Mouse (Mus musculus): ENCODE measurements around the gene Gm26620. TPM values are rescaled to one million over a fixed set of nuclear protein-coding genes. Genes with fewer than 3 reads are reported as not detected.

The Gm26620 gene
- polyA plus RNA-seq, 1 experiment from 2014 or later, result 0.66 TPM

- Histone ChIP-seq H3K9ac (no peak within 1 kb of the TSS), H3K36me3 (no peaks in the 10 kb centered on the region), H3K4me1 (replicated peaks) (no peaks in the 10 kb centered on the region), H3K4me2 (no peak within 1 kb of the TSS), H3K9me3 (no peaks in the 10 kb centered on the region), H3K27ac (no peak within 1 kb of the TSS), H3K27me3 (no peaks in the 10 kb centered on the region), H3K4me3 (no peak within 1 kb of the TSS)
- WGBS, result 90% methylated on average over 3 of the region's 3 CpGs
- no peak for ATAC-seq (ENCODE audit: low FRiP score)
Observed at GRCm38 (mm10) chr1:170927378-170927777, 42.5 kb downstream of the Gm26620 start, which contains the start of gene Fcrla. Gene Fcrla (minus strand): TSS chr1:170927583.

GRCm38 (mm10) chr1:170928467-170928866 lies 43.6 kb downstream of the Gm26620 start:
- Histone ChIP-seq H3K27ac (no peak overlapping the region), H3K4me1 (replicated peaks) (no peaks in the 10 kb centered on the region), H3K27me3 (no peaks in the 10 kb centered on the region), H3K4me3 (no peak overlapping the region), H3K4me2 (no peak overlapping the region), H3K9me3 (no peaks in the 10 kb centered on the region), H3K36me3 (no peaks in the 10 kb centered on the region), H3K9ac (no peak overlapping the region)
- 81% methylated on average over 2 of the region's 2 CpGs for WGBS
- ATAC-seq (ENCODE audit: low FRiP score), result no peak

- H3K9me3 ChIP-seq, result no peaks in the 10 kb centered on the region
- no peak overlapping the region for H3K27ac ChIP-seq
- no peaks in the 10 kb centered on the region for H3K27me3 ChIP-seq
- H3K4me2 ChIP-seq, result no peak overlapping the region
- no peak for ATAC-seq (ENCODE audit: low FRiP score)
- no peaks in the 10 kb centered on the region for H3K4me1 ChIP-seq (replicated peaks)
- 89% methylated on average over 4 of the region's 4 CpGs for WGBS
- no peak overlapping the region for H3K9ac ChIP-seq
- no peaks in the 10 kb centered on the region for H3K36me3 ChIP-seq
- H3K4me3 ChIP-seq, result no peak overlapping the region
Observed at GRCm38 (mm10) chr1:170929245-170929644, 44.4 kb downstream of the Gm26620 start.

GRCm38 (mm10) chr1:170932043-170932442 lies 47.2 kb downstream of the Gm26620 start:
- H3K9me3 ChIP-seq, result no peaks in the 10 kb centered on the region
- H3K4me2 ChIP-seq, result no peak overlapping the region
- H3K9ac ChIP-seq, result no peak overlapping the region
- 85% methylated on average over 3 of the region's 3 CpGs for WGBS
- H3K36me3 ChIP-seq, result no peaks in the 10 kb centered on the region
- no peak for ATAC-seq (ENCODE audit: low FRiP score)
- H3K27ac ChIP-seq, result no peak overlapping the region
- H3K27me3 ChIP-seq, result no peaks in the 10 kb centered on the region
- H3K4me1 ChIP-seq (replicated peaks), result no peaks in the 10 kb centered on the region
- no peak overlapping the region for H3K4me3 ChIP-seq

- Histone ChIP-seq H3K9me3 (no peaks in the 10 kb centered on the region), H3K36me3 (no peaks in the 10 kb centered on the region), H3K27ac (no peak overlapping the region), H3K27me3 (no peaks in the 10 kb centered on the region), H3K4me3 (no peak overlapping the region), H3K4me2 (no peak overlapping the region), H3K4me1 (replicated peaks) (no peaks in the 10 kb centered on the region), H3K9ac (no peak overlapping the region)
- 74% methylated on average over 6 of the region's 6 CpGs for WGBS
- no peak for ATAC-seq (ENCODE audit: low FRiP score)
Observed at GRCm38 (mm10) chr1:170933386-170933920, 48.6 kb downstream of the Gm26620 start.

GRCm38 (mm10) chr1:170933940-170934339 lies 49.1 kb downstream of the Gm26620 start:
- ATAC-seq (ENCODE audit: low FRiP score), result no peak
- WGBS, result 79% methylated on average over 1 of the region's 1 CpGs
- Histone ChIP-seq H3K9ac (no peak overlapping the region), H3K4me1 (replicated peaks) (no peaks in the 10 kb centered on the region), H3K9me3 (no peaks in the 10 kb centered on the region), H3K4me2 (no peak overlapping the region), H3K36me3 (no peaks in the 10 kb centered on the region), H3K4me3 (no peak overlapping the region), H3K27me3 (no peaks in the 10 kb centered on the region), H3K27ac (no peak overlapping the region)

GRCm38 (mm10) chr1:170934383-170934782 lies 49.5 kb downstream of the Gm26620 start:
- Histone ChIP-seq H3K4me2 (no peak overlapping the region), H3K36me3 (no peaks in the 10 kb centered on the region), H3K27me3 (no peaks in the 10 kb centered on the region), H3K9ac (no peak overlapping the region), H3K4me1 (replicated peaks) (no peaks in the 10 kb centered on the region), H3K27ac (no peak overlapping the region), H3K4me3 (no peak overlapping the region), H3K9me3 (no peaks in the 10 kb centered on the region)
- no peak for ATAC-seq (ENCODE audit: low FRiP score)
- WGBS, result 88% methylated on average over 2 of the region's 2 CpGs

Other genes with a start within 250 kb of the Gm26620 start
- gene Olfml2b, start 240.5 kb upstream of the Gm26620 start, polyA plus RNA-seq (2015; fragmentation: Nextera tagmentation; extraction: Ambion mirVana), result 5.2 and 6.1 TPM in 2 replicates
- gene Atf6, start 17.3 kb upstream of the Gm26620 start, polyA plus RNA-seq (2015; fragmentation: Nextera tagmentation; extraction: Ambion mirVana), result 7.5 and 8.2 TPM in 2 replicates
- gene Dusp12, start 475 bp downstream of the Gm26620 start, polyA plus RNA-seq (2015; fragmentation: Nextera tagmentation; extraction: Ambion mirVana), result 40.7 and 46.1 TPM in 2 replicates
- 0.35 and 0.43 TPM in 2 replicates for gene Fcrlb, start 27.9 kb downstream of the Gm26620 start, polyA plus RNA-seq (2015; fragmentation: Nextera tagmentation; extraction: Ambion mirVana)
- not detected in 2 replicates for gene Fcrla, start 42.5 kb downstream of the Gm26620 start, polyA plus RNA-seq (2015; fragmentation: Nextera tagmentation; extraction: Ambion mirVana)
- 0.32 and 0.61 TPM in 2 replicates for gene Fcgr2b, start 91.5 kb downstream of the Gm26620 start, polyA plus RNA-seq (2015; fragmentation: Nextera tagmentation; extraction: Ambion mirVana)
- 0.31 TPM in 2 replicates for gene Fcgr4, start 133.9 kb downstream of the Gm26620 start, polyA plus RNA-seq (2015; fragmentation: Nextera tagmentation; extraction: Ambion mirVana)
- gene Fcgr3, start 179.9 kb downstream of the Gm26620 start, polyA plus RNA-seq (2015; fragmentation: Nextera tagmentation; extraction: Ambion mirVana), result 8.1 and 10.0 TPM in 2 replicates
- 9.4 and 18.4 TPM in 2 replicates for gene Cfap126, start 228.9 kb downstream of the Gm26620 start, polyA plus RNA-seq (2015; fragmentation: Nextera tagmentation; extraction: Ambion mirVana)

Data from hindbrain, embryonic 13.5 days (tissue).